Mouse (Mus musculus): Measurements from ENCODE around the gene Nlrp6. TPM values are rescaled to one million over a fixed set of nuclear protein-coding genes. Genes with fewer than 3 reads are reported as not detected.

Nlrp6 gene
- polyA plus RNA-seq, 1 experiment from 2014 or later = 0.07 TPM

DNA sequence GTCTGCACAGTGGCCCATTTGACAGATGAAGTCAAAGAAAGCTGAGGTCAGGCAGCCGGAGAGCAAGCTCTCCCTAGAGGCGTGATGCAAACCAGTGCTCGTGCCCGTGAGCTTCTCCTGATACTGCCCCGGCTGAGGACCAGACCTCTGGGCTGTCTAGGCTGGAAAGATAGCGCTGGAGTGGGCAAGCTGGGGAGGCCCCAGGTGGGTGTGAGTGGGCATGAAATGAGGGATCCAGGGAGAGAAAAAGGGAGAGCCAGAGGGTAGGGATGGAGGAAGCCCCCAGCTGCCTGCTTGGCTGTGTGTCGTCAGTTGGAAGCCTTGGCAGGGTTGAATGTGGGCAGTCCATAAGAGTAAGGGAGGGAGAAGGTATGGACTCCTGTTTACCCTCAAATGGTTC is 23.5 kb downstream of the Nlrp6 start:
- ATAC-seq (no peak), DNase-seq (ENCODE audit: low spot score) (no peak)
- no peaks in the 10 kb centered on the region for H3K27me3 ChIP-seq (replicated peaks; ENCODE audit: insufficient read depth, low read length)
- peaks cover 13% of the 10 kb centered on the region; the same call in 1 of the 2 replicates for H3K4me1 ChIP-seq (ENCODE audit: insufficient read depth, low read depth, low read length)
- H3K36me3 ChIP-seq (ENCODE audit: insufficient read depth, low read length) = peaks cover 20% of the 10 kb centered on the region; the same call in 1 of the 2 replicates
- WGBS = 90% methylated on average over 7 of the region's 7 CpGs
- no peak overlapping the region for H3K4me3 ChIP-seq (ENCODE audit: low read depth, low read length)
- no peak overlapping the region for H3K4me2 ChIP-seq (replicated peaks; ENCODE audit: low read depth, low read length)
- H3K9me3 ChIP-seq (ENCODE audit: low read length) = no peaks in the 10 kb centered on the region
- TF ChIP-seq EP300 (IDR thresholded peaks at IDR 0.05) = no peak
- TF ChIP-seq CTCF (IDR thresholded peaks at IDR 0.05) = no peak
- H3K27ac ChIP-seq (ENCODE audit: low read length) = no peak overlapping the region
- no peak overlapping the region for H3K9ac ChIP-seq (replicated peaks; ENCODE audit: low read depth)

DNA sequence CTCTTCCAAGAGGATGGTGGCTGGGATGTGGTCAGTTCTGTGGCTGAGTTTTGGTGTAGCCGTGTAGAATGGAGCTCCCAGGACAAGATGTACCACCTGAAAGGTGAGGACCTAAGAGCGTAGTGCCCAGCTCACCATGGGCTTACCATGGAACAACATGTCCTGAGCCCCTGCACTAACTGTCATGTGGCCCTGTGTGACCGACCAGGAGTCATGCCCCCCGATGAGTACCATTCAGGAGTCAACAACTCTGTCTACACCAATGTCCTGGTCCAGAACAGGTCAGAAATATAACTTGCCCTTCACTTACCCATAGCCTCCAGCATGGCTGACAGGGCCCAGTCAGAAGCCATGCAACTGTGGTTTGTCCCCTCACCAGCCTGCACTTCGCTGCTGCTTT is 24.5 kb downstream of the Nlrp6 start:
- ATAC-seq = no peak
- H3K9ac ChIP-seq (replicated peaks; ENCODE audit: low read depth) = no peak overlapping the region
- H3K4me3 ChIP-seq (ENCODE audit: low read depth, low read length) = no peak overlapping the region
- peaks cover 13% of the 10 kb centered on the region; the same call in 1 of the 2 replicates for H3K4me1 ChIP-seq (ENCODE audit: insufficient read depth, low read depth, low read length)
- no peaks in the 10 kb centered on the region for H3K9me3 ChIP-seq (ENCODE audit: low read length)
- WGBS = 93% methylated on average over 5 of the region's 5 CpGs
- H3K27ac ChIP-seq (ENCODE audit: low read length) = no peak overlapping the region
- DNase-seq (ENCODE audit: low spot score) = no peak
- TF ChIP-seq CTCF (IDR thresholded peaks at IDR 0.05) (no peak), EP300 (IDR thresholded peaks at IDR 0.05) (no peak)
- peaks cover 26% of the 10 kb centered on the region; the same call in 1 of the 2 replicates for H3K36me3 ChIP-seq (ENCODE audit: insufficient read depth, low read length)
- H3K4me2 ChIP-seq (replicated peaks; ENCODE audit: low read depth, low read length) = no peak overlapping the region
- no peaks in the 10 kb centered on the region for H3K27me3 ChIP-seq (replicated peaks; ENCODE audit: insufficient read depth, low read length)

DNA sequence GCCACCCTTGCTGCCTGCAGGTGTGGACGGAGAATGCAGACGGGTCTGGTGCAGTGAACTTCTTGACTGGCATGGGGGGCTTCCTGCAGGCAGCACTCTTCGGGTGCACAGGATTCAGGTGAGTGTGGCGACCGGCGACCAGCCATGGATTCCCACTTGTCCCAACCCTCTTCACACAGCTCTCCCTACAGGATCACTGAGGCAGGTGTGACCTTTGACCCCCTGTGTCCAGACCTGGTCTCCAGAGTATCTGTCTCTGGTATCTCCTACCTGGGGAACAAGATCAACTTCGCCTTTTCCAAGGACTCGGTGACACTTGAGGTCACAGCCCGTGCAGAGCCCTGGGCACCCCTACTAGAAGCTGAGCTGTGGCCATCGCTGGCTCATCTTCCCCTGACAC is 25.6 kb downstream of the Nlrp6 start:
- WGBS = 86% methylated on average over 10 of the region's 10 CpGs
- peak overlapping the region; percentile 49 for H3K27ac ChIP-seq (ENCODE audit: low read length)
- no peak for ATAC-seq

DNA sequence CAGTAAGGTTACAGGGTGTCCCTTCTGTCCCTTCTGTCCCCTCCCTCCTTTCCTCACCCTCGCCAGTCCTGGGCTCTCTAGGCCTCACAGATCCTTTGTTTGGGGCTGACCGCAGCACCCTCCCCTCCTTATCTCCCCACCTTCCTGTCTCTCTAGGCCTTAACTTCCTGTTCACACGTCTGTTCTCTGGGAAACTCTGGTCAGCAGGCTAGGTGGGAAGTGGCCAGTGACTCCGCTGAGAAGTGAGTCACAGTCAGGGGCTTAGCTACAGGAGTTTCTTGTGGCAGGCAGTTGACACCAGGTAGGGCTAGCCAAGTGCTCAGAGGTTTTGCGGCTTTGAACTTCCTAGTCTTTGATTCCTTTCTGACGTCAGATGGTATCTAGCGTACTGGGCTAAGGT is 26.3 kb downstream of the Nlrp6 start:
- Histone ChIP-seq H3K36me3 (ENCODE audit: insufficient read depth, low read length) (peaks cover 26% of the 10 kb centered on the region; the same call in 1 of the 2 replicates), H3K9ac (replicated peaks; ENCODE audit: low read depth) (no peak overlapping the region), H3K9me3 (ENCODE audit: low read length) (no peaks in the 10 kb centered on the region), H3K4me1 (ENCODE audit: insufficient read depth, low read depth, low read length) (peaks cover 27% of the 10 kb centered on the region; the same call in 1 of the 2 replicates), H3K27ac (ENCODE audit: low read length) (peak overlapping the region; percentile 49), H3K4me3 (ENCODE audit: low read depth, low read length) (no peak overlapping the region), H3K27me3 (replicated peaks; ENCODE audit: insufficient read depth, low read length) (no peaks in the 10 kb centered on the region), H3K4me2 (replicated peaks; ENCODE audit: low read depth, low read length) (no peak overlapping the region)
- WGBS = 32% methylated on average over 7 of the region's 7 CpGs
- ATAC-seq (peak; percentile 66), DNase-seq (ENCODE audit: low spot score) (peak; percentile 75)
- TF ChIP-seq CTCF (IDR thresholded peaks at IDR 0.05) (no peak), EP300 (IDR thresholded peaks at IDR 0.05) (peak; percentile 90)

More for the DNA sequence above, 25.6 kb downstream of the Nlrp6 start:
- Histone ChIP-seq H3K4me2 (replicated peaks; ENCODE audit: low read depth, low read length) (no peak overlapping the region), H3K27me3 (replicated peaks; ENCODE audit: insufficient read depth, low read length) (no peaks in the 10 kb centered on the region), H3K4me1 (ENCODE audit: insufficient read depth, low read depth, low read length) (peaks cover 23% of the 10 kb centered on the region; the same call in 1 of the 2 replicates), H3K9ac (replicated peaks; ENCODE audit: low read depth) (no peak overlapping the region), H3K9me3 (ENCODE audit: low read length) (no peaks in the 10 kb centered on the region), H3K36me3 (ENCODE audit: insufficient read depth, low read length) (peaks cover 26% of the 10 kb centered on the region; the same call in 1 of the 2 replicates), H3K4me3 (ENCODE audit: low read depth, low read length) (no peak overlapping the region)
- DNase-seq (ENCODE audit: low spot score) = no peak
- no peak for TF ChIP-seq EP300 (IDR thresholded peaks at IDR 0.05)

DNA sequence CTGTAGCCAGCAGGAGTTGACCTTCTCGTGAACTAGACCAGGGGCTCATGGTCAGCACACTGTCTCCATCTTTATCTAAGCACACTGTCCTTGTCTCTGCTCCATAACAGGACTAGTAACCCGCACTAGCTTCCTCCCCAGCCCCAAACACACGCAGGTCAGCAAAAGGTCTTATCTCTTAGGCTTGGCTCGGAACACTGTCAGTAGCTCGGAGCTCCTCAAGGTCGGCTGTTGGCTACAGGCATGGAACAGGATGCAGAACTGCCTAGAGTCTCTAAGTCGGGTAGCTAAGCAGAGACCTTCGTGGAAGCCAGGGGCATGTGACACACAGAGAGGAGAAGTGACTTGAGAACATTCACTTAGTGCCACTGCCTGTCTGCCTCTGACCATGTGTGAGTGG is 27.5 kb downstream of the Nlrp6 start:
- TF ChIP-seq EP300 (IDR thresholded peaks at IDR 0.05) = no peak
- no peak for TF ChIP-seq CTCF (IDR thresholded peaks at IDR 0.05)

DNA sequence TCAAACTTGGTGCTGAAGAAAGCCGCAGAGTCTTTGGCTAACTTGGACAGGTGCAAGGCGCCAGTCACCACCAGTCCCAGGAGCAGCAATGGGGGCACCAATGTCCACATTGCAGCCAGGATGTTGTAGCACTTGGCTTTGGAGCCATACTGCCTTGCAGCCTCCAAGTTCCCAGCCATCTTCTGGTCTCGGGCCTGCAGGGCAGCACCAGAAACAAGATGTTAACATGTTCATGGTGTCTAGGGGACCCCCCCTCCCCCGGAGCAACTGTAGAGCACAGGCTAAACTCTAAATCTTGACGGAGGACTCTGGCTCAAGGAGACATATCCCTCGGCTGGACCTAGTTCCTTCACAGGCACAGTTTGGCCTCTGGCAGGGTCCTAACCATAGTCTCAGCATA is 28.6 kb downstream of the Nlrp6 start:
- Histone ChIP-seq H3K4me1 (ENCODE audit: insufficient read depth, low read depth, low read length) (peaks cover 14% of the 10 kb centered on the region; the same call in 1 of the 2 replicates), H3K4me2 (replicated peaks; ENCODE audit: low read depth, low read length) (no peak overlapping the region), H3K36me3 (ENCODE audit: insufficient read depth, low read length) (peaks cover 26% of the 10 kb centered on the region; the same call in 1 of the 2 replicates), H3K27me3 (replicated peaks; ENCODE audit: insufficient read depth, low read length) (no peaks in the 10 kb centered on the region), H3K9me3 (ENCODE audit: low read length) (no peaks in the 10 kb centered on the region), H3K9ac (replicated peaks; ENCODE audit: low read depth) (no peak overlapping the region), H3K27ac (ENCODE audit: low read length) (no peak overlapping the region), H3K4me3 (ENCODE audit: low read depth, low read length) (no peak overlapping the region)
- ATAC-seq (no peak), DNase-seq (ENCODE audit: low spot score) (no peak)
- TF ChIP-seq EP300 (IDR thresholded peaks at IDR 0.05) (no peak), CTCF (IDR thresholded peaks at IDR 0.05) (no peak)
- WGBS = 83% methylated on average over 6 of the region's 6 CpGs

More for the DNA sequence above, 27.5 kb downstream of the Nlrp6 start:
- Histone ChIP-seq H3K27me3 (replicated peaks; ENCODE audit: insufficient read depth, low read length) (no peaks in the 10 kb centered on the region), H3K9me3 (ENCODE audit: low read length) (no peaks in the 10 kb centered on the region), H3K27ac (ENCODE audit: low read length) (0 out of 2 replicates have a peak overlapping the region, but pooled peaks have one; percentile 38), H3K4me1 (ENCODE audit: insufficient read depth, low read depth, low read length) (peaks cover 18% of the 10 kb centered on the region; the same call in 1 of the 2 replicates), H3K36me3 (ENCODE audit: insufficient read depth, low read length) (peaks cover 26% of the 10 kb centered on the region; the same call in 1 of the 2 replicates), H3K4me2 (replicated peaks; ENCODE audit: low read depth, low read length) (no peak overlapping the region), H3K4me3 (ENCODE audit: low read depth, low read length) (no peak overlapping the region), H3K9ac (replicated peaks; ENCODE audit: low read depth) (no peak overlapping the region)
- ATAC-seq (no peak), DNase-seq (ENCODE audit: low spot score) (no peak)
- WGBS = 63% methylated on average over 8 of the region's 8 CpGs

Measured in lung, postnatal 0 days (tissue).